Mouse (Mus musculus) kidney, postnatal 4 days (tissue): ENCODE results near the gene Prkag3.

Experiments used
- DNase-seq, 2 experiments: peaks; one replicate each; pipeline ENCODE4 v3.0.0; 2021; ENCODE audit warnings: mixed read lengths in 2 of 2

The Prkag3 gene

DNA sequence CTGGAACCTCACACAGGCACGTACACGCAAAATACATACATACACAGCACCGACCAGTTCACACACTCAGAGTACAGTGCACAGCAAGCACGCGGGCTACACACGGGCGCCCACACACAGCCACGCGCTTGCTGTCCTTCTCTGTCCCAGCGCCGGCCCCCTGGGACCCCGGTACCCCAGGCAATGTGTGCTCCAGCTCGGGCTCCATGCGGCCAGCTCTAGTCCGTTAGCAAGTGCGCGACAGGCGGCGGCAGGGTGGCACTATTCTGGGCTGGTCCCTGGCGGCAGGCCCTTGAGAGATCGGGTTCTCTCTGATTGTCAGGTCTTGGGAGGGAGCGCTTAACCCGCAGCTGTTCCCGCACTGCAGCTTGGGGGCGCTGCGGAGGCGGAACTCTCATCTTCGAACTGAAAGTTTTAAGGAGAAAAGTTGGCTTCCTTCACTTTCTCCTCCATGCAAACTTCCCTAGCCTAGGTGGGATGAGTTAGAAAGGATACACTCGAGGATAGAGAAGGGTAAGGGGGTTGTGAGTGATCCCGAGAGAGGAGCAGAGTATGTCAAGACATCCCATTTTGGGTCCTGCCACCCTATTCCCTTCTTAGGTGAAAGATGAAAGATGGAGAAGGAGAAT lies at the start of gene Prkag3:
Gene Prkag3 (minus strand): TSS at position 579 of the 629 bp plus-strand sequence.
- DNase-seq = peak; percentile 75 to 83

DNA sequence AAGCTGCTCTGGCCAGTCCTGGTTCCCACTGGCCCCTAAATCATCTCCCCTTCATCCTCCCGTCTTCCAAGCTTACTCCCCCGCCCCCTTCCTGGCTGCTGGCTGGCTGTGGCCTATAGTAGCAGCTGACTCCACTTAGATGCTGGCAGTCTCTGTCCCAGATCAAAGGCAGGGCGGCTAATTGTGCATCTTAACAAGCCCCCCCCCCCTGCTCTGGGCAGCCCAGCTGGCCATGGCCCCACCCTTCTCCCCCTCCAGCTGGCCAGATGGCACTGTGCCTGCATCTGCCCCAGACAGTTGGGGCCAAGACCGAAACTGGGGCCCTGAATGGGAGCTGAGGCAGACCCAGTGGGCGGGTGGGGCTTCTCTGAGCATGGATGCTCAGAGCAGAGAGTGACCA lies 48.4 kb upstream of the Prkag3 start:
- peak; percentile 77 to 84 for DNase-seq

DNA sequence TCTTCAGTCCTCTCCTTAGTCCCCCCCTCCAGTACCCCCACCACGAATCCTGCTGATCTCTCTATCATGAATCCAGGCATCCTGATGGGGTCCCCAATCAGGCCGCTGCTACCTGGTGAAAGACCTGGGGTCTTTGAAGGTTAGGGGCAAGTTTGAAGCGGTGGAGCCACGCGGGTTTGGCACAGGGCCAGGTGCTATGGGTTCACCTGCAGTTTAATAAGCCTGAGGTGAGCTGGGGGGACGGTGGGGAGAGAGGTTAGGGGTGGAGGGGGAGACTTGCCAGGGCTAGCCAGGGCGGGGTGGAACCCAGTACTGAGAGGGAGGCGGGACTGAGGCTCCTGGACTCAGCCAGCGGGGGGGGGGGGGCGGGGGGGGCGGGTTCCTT lies 46.1 kb upstream of the Prkag3 start:
- peak in 1 of 2 experiments; percentile 31 for DNase-seq

DNA sequence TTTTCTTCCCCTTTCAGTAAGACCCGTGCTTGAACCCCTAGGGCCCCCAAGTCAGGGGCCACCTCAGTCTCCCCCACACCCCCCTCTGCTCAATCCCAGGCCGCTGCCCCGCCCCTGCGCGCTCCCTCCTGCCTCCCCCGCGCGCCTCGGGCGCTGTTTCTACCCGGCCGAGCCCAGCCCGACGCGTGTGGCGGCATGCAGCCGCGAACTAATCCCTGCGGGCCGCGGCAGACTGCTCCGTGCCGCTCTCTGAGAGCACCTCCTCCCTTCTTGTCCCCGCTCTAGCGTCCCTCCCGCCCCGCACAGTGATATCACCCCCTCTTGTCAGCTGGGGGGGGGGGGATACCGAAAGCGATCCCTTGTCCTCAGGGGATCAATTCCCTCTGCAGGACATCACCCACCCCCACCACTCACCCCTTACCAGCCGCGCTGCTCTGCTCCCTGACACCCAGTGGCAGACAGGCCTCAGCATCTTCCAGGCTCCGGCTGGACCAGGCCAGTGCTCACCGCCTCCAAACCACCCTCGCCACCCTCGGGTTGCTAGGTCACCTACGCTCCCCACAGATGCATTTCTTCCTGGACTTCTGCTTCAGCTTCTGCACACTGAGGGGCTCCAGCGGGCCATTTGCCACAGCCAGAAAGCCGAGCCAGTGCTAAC lies 45.6 kb upstream of the Prkag3 start:
- DNase-seq = peak; percentile 57 to 69

DNA sequence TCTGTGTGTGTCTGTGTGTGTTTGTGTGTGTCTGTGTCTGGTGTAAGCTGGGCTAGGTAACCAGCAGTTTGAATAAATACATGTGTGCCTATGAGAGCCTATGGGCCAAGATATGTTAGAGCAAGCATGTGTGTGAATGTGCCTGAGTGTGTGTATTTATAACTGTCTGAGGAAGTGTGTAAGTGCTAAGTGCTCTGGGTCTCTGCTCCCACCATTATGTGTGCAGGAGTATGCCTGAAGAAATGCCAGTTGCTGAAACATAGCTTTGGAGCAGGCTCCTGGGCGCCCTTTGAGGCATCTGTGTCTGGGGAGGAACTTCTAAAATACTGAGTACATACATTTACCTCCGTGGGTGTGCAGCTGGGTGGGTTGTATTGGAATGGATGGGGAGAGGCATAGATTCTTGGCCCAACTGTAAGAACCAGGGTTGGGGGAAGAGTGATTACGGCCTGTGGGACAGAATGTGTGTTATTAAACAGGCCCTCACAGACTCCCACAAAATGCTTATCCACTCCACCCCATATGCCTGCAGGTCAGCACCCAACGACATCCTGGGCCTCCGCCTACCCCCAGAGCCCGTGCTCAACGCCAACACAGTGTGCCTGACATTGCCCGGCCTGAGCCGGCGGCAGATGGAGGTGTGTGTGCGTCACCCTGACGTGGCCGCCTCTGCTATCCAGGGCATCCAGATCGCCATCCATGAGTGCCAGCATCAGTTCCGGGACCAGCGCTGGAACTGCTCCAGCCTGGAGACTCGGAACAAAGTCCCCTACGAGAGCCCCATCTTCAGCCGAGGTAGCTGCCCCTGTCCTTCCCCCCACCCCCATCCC lies 44.0 kb upstream of the Prkag3 start:
- no peak for DNase-seq

DNA sequence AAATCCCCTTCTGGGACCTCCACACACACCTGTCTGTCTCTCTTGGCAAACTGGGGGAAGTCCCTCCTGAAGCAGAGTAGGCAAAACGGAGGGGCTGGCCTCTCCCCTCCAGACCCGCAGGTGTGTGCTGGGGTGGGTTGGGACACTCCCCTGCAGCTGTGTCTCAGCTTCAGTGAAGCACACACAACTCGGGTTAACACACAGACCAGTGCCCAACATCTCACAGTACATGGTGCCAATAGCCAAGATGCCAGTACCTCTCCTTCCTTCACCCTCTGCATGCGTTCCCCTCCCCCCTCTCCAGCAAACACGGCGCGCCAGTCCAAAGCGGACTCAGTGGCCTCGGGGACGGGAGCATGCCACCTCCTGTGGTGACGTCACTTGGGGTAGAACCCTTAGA lies 42.2 kb upstream of the Prkag3 start, which contains the start of gene Wnt10a:
Gene Wnt10a (plus strand): TSS at position 268 of the 400 bp plus-strand sequence.
- peak in 1 of 2 experiments; percentile 37 for DNase-seq

DNA sequence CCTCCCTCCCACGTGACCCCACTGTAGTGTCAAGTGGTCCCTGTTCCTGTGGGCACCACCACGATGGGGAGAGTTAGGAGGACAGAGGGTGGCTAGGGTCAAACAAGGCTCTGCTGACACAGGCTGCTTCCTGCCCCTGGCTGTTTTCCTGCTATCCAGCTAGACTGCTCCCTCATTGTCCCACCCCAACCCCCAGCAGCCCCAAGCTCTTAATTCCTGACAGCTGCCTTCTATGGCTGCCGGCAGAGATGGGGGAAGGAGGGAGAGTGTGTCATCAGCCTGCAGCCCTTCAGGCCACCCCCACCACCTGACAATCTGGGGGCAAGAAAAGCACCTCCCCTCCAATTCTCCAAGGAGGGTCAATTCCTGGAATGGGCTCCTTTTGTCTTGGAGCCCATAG lies 41.1 kb upstream of the Prkag3 start:
- no peak for DNase-seq

DNA sequence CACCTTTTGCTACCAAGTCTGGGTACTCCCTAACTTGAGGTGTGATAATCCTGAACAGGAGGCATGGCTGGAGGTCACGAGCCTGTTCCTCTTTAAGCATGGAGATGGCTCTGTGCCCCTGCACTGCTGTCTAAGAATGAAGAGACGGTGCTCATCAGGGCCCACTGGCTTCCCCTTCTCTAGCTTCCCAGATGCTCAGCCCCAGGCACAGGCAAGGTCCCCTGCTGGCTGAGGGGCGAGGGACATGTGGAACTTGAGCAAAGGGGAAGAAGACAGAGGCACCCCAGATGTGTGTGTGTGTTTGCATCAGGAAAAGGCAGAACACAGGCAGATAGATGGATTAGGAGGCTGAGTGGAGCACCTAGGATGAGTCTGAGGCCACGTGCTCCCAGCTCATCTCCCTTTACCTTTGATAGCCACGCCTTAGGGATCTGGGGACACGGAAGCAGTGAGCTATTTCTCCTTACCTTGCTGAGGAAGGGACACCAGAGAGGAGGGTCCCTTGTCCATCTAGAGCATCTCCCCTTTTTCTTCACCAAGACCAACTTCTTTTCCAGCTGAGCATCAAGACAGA lies 39.7 kb upstream of the Prkag3 start:
- no peak for DNase-seq

DNA sequence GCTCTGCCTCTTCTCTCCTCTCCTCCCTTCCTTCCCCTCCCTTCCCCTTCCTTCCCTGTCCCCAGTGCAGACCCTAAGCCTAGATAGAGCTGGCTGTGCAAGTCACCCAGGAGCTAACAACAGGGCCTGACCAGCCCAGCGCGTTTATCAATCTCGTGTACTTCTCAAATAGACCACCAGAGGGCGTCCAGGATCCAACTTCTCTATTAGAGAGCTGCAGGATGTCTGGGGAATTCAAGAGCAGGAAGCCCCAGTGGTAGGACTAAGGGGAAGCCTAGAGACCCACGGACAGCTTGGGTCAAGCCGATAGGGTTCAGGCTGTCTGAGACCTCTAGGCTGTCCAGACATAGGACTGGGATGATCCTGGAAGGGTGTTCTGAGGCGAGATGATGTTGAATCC lies 38.8 kb upstream of the Prkag3 start:
- peak; percentile 83 to 87 for DNase-seq

DNA sequence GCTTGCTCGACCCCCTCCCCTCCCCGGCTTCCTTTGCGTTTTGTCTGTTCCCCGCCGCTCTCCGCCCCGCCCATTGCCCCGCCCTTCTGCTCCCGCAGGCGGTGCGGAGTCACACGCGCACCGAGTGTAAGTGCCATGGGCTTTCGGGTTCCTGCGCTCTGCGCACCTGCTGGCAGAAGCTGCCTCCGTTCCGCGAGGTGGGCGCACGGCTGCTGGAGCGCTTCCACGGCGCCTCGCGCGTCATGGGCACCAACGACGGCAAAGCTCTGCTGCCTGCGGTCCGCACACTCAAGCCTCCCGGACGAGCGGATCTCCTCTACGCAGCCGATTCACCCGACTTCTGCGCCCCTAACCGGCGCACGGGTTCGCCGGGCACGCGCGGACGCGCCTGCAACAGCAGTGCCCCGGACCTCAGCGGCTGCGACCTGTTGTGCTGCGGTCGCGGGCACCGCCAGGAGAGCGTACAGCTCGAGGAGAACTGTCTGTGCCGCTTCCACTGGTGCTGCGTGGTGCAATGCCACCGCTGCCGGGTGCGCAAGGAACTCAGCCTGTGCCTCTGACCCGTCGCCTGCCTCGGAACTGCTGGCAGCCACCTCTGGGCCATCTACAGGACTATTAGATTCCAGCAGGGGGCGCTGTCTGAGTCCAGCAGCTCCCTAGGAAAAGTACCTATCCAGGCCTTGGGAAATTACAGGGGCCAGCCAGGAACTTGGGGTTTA lies 35.2 kb upstream of the Prkag3 start:
- peak; percentile 73 to 85 for DNase-seq

DNA sequence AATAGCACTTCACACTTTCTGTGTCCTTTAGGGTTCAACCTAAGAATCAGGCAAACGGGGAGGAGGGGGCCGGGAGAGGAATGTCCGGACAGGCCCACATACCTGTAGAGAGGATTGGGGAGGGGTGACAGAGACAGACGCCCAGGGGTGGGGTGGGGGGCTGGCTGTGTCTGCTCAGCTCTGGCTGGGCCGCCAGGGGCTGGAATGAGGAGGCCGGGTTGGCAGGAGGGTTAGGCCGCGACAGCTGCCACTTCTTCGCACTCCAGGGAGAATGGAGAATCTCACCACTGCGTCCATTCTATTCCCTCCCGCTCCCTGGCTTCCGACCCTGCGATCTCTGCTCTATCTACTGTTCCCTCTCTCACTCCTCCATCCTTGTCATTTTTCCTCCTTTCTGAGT lies 34.5 kb upstream of the Prkag3 start:
- DNase-seq = no peak

DNA sequence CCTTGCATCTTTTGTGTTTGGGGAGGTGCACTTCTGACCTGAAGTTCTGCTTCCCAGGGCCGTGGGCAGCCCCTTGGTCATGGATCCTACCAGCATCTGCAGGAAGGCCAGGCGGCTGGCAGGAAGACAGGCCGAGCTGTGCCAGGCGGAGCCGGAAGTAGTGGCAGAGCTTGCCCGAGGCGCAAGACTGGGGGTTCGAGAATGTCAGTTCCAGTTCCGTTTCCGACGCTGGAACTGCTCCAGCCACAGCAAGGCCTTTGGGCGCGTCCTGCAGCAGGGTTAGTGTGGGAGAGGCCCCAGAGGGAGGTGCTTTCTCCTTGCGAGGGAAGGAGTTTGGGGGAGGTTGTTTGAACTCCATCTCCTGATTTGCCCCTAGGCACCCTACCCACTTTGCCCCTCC lies 33.0 kb upstream of the Prkag3 start:
- DNase-seq = peak in 1 of 2 experiments; percentile 54

DNA sequence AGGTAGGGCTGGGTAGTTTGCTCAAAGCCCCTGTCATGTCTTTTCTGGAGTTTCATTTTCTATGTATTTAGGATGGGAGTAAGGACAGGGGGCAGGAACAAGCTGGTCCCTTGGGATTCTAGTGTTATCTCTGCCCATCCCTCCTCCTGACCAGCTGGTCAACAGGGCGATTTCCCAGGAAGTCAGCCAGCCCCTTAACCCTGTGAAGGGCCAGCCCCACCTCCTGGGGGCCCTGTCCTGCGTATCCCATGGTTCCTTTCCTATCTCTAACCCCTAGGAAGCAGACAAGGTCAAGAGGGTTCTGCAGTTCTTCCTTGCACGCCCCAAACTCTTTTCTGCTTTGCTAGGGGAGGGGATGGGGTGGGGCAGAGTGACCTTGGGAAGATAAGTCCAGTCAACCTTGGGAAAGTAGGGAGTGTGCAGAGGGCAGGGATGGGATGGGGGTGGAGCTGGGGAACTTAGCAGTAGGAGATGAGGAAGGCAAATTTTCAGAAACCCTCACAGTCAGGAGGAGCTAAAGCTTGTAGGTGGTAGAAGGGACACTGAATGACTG lies 30.0 kb upstream of the Prkag3 start:
- no peak for DNase-seq

DNA sequence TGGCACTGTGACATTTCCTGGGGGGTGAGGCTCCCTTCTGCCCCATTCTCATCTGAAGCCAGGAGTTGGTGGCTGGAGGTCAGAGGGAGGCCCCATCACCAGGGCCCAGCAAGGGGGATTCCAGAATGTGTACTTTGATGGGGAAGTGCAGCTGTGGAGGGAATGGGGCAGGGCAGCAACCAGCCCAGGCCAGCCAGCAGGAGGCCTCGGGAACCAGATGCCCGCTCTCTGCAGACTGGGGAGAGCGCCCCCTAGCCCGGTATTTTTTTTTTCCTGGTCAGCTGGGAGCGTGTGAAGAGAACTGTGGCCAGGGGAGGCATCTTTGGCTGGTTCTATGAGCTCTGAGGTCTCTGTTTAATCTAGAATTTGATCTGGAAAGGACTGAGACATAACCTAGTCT lies 26.8 kb upstream of the Prkag3 start:
- DNase-seq = peak; percentile 55 to 67

DNA sequence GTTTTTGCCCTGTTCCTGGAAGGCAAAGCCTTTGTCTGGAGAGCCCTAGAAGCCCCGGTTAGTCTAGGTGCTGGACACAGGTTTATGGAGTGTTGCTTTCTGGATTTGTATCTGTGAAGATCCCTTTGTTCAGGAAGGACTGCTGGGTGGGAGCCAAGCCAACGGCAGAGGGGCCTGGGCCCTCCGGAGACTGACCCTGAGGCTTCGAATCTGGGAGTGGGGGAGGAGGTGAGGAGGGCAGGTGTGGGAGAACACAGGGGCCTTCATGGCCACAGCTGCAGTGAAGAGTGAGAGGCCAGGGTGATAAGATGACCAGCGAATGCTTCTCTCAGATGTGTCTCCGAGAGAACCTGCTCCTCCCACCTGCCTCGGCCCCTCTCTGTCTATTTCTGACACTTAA lies 25.0 kb upstream of the Prkag3 start:
- no peak for DNase-seq

DNA sequence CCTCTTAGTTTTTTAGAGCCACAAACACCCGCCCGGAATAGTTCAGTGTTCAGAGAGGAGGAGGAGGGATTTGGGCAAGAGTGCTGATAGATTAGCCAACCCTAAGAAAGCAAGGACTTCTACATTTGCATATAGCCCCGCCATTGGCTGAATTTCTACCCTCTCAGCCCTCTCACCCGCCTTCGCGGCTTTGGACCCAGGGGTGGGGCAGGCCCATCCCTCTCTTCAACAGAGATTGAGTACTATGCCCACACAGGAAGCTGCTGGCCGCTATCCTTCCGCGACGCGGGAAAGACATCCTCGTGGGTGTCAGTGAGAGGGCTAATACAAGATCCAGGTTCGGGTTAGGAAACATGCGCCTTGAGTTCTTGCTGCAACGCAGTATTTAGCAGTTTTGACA lies 24.1 kb upstream of the Prkag3 start:
- peak; percentile 80 to 86 for DNase-seq

DNA sequence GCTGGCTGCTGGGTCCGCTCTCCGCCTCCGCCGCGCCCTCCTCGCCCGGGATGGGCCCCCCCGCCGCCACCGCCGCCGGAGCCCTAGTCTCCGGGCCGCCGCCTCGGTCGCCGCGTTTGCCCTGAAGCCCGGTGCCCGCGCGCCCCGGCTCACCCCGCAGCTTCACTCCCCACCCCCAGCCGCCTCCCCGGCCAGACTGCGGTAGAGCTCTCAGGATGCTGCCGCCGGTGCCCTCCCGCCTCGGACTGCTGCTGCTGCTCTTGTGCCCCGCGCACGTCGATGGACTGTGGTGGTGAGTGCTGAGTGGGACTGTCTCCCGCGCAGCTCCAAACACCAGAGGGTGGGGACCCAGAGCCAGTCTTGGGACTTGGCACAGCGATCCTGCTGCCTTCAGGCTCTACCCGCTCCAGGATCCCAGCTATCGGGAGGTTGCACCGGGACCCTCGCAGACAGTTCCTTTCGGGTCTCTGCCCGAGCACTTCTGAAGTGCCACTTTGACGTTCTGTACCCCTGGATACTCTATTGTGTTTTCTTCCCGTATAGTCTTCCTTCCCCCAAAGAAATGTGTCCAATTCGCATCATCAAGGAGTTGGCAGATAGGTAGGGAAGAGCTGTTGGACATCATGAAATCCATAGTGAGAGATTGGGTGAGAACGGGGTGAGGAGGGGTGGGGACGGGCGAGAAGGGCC lies 23.1 kb upstream of the Prkag3 start:
- peak in 1 of 2 experiments; percentile 50 for DNase-seq

DNA sequence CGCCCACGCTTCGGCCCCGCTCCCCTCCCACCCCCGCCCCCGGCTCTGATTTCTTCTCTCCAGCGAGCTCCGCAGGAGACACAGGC lies 22.7 kb upstream of the Prkag3 start, which contains the start of gene Wnt6:
Gene Wnt6 (plus strand): TSS at position 48 of the 86 bp plus-strand sequence.
- DNase-seq = no peak

DNA sequence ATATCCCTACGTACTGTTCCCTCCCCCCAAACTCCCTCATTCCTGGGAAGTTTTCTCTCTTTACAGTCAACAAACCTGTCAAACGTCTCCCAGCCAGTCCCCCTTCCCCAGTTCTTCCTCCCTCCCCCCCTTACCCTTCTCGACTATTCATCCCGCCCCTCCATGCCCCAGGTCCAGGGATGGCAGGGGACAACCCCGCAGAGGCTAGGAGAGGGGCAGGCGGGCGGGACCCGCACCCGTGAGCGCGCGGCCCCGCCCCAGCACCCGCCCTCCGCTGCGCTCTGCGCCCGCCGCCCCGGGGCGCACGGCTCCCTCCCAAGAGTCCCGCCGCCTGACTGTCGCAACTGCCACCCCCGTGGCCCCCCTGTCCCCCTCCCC lies 22.4 kb upstream of the Prkag3 start:
- peak in 1 of 2 experiments; percentile 26 for DNase-seq

DNA sequence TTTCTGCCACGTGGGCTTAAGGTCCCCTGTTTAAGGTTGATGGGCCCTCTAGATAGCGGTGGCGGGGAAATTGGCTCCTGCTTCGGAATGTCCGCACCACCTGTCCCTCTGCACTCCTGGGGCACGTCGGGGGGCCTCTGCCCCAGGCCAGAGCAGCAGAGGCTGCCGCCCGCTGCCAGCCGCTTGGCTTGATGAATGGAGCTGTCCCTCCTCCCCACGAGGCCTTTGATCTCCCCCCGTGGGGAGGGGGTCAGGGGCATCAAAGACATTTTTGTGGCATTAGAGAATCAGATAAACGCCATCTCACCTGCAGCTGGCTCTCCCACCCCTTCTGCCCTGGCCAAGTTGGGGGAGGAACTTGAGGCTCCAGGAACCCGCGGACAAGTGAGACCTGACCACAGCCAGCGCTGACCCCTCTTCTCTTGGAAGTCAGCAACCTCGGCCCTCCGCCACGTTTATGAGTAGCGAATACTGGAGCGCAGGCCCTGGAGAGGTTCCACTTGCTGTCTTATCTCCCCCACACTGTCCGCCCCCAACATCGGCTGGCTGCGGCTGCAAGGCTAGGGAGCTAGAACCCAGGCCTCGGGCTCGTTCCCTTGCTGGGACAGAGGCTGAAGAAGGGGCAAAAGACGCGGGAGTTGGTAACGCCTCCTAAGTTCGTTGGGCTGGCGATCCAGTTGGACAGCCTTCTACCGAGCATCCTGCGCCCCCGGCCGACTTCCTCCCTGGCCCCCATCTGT lies 21.9 kb upstream of the Prkag3 start:
- peak in 1 of 2 experiments; percentile 43 for DNase-seq

DNA sequence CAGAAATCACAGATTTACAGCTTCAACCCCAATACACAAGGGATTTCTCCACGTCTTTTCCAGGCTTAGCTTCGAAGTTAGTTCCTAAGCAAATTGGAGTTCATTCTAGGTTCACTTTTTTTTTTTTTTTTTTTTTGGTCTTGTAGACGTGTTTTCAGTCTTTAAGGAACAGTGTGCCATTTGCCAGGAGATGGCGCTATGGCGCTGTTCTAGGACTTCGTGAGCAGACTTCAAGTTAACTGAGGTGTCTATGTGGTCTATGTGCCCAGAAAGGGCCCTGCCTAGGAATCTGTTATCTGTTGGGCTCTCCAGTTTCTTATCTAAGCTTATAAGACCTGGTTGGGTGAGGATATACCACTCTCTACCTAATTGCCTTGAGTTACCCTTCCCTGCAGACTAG lies 14.1 kb upstream of the Prkag3 start:
- DNase-seq = peak; percentile 86 to 90

DNA sequence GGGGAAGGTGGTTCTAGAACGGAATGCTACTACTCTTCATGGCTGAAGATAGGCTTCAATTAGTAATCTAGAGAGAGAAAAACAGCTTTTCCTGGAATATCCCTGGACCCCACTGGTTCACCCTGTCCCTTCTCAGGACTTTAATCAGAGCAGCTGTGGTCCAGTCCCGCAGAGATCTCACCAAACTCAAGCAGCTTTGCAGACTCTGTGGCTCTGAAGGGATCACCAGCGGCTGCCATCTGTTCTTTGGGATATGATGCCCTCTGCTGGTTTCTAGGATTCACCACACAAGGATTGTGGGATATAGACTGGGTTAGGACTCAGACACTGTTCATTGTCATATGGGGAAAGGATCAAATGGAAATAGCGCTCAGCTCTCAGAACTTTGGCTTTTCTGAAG lies 10.8 kb upstream of the Prkag3 start:
- peak; percentile 51 to 70 for DNase-seq
